Mouse (Mus musculus) kidney, postnatal 10 days (tissue): Measurements from ENCODE around the gene Adamts6.
A peak's percentile ranks its signal among the peaks of the same experiment; 100 is the strongest.

ENCODE experiments used
- DNase-seq: peaks from one replicate; pipeline ENCODE4 v3.0.0; 2021; ENCODE audit warnings: mixed read lengths

Adamts6 gene

DNA sequence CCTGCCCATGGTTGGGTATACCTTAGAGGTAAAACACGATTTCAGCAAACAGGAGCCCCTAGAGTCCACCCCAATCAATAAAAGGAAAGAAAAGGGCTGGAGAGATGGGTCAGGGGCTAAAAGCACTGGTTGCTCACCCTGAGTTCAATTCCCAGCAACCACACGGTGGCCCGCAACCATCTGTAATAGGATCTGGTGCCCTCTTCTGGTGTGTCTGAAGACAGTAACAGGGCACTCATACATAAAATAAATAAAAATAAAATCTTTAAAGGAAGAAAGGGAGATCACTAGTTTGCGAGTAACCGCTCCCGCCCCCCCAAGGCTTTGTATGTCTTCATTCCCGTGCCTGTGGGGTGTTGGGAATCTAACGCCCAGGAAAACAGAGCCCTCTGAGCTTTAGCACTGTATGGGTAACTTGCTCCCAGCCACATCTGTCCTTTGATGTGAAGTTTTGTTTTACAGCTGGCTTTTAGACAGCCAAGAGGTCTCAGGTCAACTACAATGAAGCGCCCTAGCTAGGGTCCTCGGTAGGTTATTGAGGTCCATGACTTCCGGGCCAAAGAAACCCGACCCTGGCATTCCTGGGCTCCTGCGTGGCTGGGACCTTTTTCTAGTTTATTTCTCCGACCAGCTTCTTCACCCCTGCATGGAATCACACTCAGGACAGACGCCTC lies 230.1 kb downstream of the Adamts6 start:
- no peak for DNase-seq

GRCm38 (mm10) chr13:104518312-104519005 lies 230.8 kb downstream of the Adamts6 start:
- DNase-seq = peak; percentile 95

DNA sequence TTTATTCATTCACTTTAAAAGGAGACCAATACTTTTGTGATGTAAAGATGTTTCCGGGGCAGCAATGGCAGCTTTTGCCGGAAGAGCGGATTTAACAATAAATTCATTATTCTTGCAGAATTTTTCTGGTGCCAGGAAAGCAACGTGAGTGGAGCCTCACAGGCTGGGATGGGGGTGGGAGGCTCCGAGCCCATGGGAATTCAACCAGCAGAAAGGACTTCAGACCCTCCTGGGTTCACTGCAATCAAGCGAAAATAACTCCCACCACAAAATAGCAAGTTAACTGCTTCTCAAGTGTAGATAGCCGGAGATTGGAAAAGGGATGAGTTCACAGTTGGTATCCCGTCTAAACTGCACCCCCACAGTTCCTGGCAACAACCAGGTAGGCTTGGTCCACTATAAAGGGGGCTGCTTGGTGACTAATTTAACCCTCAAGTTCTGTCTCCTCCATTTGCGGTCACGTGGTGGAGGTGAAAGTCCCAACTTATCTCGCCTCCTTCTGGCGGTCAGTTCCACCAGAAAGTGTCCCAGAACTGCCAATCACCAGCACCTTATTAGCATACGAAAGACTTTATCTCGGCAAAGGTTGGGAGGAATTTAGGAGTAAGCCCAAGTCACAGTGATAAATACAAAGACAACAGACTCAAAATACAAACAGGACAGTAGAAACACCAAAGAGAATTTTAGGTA lies 231.5 kb downstream of the Adamts6 start:
- peak; percentile 19 for DNase-seq

GRCm38 (mm10) chr13:104519981-104520380 lies 232.3 kb downstream of the Adamts6 start:
- DNase-seq = no peak

DNA sequence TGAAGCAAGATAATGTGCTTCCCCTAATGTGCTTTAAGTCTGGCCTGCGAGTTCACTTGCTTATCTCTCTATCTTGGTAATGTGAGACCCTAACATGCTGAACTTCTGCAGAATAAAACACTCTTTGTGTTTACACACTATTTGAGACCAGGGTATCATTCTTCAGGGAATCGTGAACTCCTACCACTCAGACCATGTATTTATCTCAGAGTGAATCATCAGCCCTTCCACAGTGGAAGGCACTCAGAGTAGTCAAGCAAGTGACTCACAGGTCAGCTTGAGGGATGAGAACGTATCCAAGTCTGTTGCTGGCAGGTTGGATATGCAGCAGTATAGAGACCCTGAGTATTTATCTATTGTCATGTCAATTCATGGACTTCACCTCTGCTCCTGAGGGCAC lies 232.8 kb downstream of the Adamts6 start:
- DNase-seq = no peak

GRCm38 (mm10) chr13:104521532-104521931 lies 233.9 kb downstream of the Adamts6 start:
- DNase-seq = no peak

DNA sequence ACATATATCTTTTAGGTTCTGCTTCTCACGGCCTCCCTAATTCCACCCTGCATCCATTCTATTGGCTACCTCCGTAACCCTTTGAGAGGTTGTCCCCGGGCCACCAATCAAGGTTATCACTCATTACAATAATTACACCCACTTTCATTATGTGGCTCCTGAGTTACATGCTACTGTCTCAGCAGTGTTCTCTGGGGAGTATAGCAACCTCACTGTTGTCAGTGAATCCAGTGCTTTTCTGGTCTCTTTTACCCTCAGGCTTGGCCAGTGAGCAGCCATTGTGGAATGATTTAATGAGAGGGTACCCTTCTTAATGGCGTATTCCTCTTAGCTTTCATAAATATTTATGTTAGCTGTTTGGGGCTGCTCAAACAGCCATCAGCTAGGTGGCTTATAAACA lies 238.0 kb downstream of the Adamts6 start:
- DNase-seq = no peak

DNA sequence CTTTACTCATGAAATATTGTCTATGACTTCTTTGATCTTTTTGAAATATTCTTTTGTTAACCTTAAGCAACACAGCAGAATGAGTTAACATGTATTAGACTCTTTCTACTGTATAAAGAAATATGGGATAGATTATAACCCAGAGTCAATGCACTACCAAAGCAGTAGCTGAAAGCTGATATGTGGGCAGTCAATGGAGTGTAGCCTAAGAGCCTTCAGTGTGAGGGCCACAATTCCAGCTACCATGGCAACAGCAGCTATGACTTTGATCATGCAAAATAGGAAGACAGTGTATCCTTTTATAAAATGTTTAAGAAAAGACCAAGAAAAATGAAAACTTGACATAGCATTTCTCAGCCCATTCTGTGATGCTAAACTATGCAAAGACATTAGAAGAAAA lies 241.6 kb downstream of the Adamts6 start:
- no peak for DNase-seq

GRCm38 (mm10) chr13:104531841-104532240 lies 244.2 kb downstream of the Adamts6 start:
- DNase-seq = no peak

DNA sequence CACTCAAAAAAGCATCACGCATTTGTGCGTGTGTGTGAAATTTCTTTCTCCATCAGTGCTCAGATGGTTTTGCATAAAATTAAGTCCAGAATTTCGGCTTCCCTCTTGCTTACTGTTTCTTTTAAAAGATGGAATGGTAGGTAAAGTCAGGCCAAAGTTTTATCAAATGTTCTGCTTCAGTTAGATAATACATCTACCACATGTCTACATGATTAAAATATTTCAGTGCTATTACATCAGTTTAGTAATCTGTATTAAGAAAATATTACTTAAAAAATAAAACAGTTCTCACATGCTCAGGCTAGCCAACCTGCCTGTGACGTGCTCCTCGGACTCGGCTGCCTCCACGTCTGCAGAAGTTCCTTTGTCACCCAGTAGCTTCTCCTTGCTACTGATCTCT lies 245.1 kb downstream of the Adamts6 start:
- no peak for DNase-seq

DNA sequence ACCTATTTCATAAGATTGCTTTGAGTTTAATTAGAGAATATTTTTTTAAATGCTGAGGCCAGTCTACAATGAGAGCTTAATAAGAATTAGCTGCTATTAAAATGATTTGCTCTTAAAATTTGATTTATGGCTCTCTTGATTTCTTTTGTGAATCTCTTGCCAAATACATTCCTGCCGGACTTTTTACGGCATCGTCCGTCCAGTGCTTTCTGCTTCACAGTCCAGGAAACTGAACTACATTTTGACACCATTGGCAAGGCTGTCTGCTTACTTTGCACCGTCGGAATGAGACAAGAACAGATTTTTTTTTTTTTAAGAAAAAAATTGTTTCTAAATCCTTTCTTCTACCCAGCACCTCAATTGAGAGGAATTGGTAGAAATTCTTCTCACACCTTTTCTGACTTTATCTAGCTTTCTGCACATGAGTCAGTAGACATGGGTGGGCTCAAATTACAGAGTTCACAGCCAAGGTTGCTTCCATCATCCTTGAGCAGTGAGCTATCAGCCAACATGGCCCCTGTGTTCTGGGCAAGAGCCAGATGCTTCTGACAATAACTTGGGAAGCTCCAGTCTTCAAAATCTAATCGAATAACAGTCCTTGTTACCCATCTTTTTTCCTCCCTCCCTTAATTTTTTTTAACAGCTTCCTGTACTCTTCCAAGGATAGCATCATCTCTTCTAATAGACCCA lies 246.3 kb downstream of the Adamts6 start:
- peak; percentile 47 for DNase-seq

GRCm38 (mm10) chr13:104540861-104541398 lies 253.3 kb downstream of the Adamts6 start:
- DNase-seq = peak; percentile 14

DNA sequence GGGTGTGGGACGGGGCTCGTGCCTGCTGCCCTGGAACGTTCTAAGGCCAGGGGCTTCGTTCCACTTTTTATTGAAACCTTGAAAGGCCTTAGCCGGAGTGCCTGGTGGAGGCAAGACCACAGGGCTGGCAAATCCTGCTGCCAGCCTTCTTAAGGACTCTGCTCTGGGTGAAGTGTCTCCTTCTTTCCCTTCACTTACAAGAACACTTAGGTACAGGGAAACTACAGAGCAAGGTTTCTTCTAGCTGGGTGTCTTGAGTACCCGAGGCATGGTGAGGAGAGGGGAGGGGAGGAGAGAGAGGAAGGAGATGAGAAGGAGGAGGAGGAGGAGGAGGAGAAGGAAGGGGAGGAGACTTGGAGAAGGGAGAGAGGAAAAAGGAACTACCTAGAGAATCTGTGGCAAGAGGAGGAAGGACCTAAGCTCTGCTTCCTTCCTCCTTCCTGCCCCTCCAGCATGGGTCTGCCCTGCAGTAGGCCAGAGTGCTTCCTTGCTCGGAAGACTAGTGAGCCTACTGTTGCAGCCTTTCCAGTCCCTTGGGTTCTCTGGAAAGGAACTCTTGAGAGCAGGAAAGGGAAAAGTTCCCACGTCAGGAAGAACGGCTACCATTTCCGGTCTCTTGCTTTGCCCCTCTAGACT lies 254.6 kb downstream of the Adamts6 start:
- no peak for DNase-seq

- no peak for DNase-seq
These were observed 255.1 kb downstream of the Adamts6 start for GRCm38 (mm10) chr13:104542759-104543141.
